Mouse (Mus musculus) hindbrain, embryonic 13.5 days (tissue): ENCODE measurements around the gene Zmym2. TPM values are rescaled to one million over a fixed set of nuclear protein-coding genes. Genes with fewer than 3 reads are reported as not detected.
"Not testable (repeated sequence)": the region's sequence is repeated elsewhere in the genome, so short reads cannot be mapped to it uniquely, and the experiment has no call there.

ENCODE experiments used
- ATAC-seq: fragments of 200-750 bp; cut with Nextera tagmentation; 2 replicates; pipeline ENCODE4 v1.8.0; 2017; ENCODE audit warnings: moderate TSS enrichment; ENCODE audit not compliant: low FRiP score
- H3K27ac ChIP-seq: fragments of 300-500 bp; sonication (generic); 2 replicates; pipeline ENCODE4 v1.5.1; 2015; ENCODE audit warnings: inconsistent platforms, mild to moderate bottlenecking, moderate library complexity
- H3K27me3 ChIP-seq: fragments of 300-500 bp; sonication (generic); 2 replicates; pipeline ENCODE4 v1.6.1; 2015; ENCODE audit warnings: mild to moderate bottlenecking, inconsistent platforms
- H3K36me3 ChIP-seq: fragments of 300-500 bp; sonication (generic); 2 replicates; pipeline ENCODE4 v1.6.1; 2015; ENCODE audit warnings: mild to moderate bottlenecking, inconsistent platforms
- H3K4me1 ChIP-seq: fragments of 300-500 bp; sonication (generic); replicated peaks from 2 replicates; pipeline ENCODE4 v1.6.1; 2015; ENCODE audit warnings: inconsistent platforms
- H3K4me2 ChIP-seq: fragments of 300-500 bp; sonication (generic); 2 replicates; pipeline ENCODE4 v1.6.1; 2015; ENCODE audit warnings: inconsistent platforms, mild to moderate bottlenecking, moderate library complexity
- H3K4me3 ChIP-seq: fragments of 300-500 bp; sonication (generic); 2 replicates; pipeline ENCODE4 v1.5.1; 2015; ENCODE audit warnings: mild to moderate bottlenecking, inconsistent platforms
- H3K9ac ChIP-seq: fragments of 300-500 bp; sonication (generic); 2 replicates; pipeline ENCODE4 v1.6.1; 2015; ENCODE audit warnings: mild to moderate bottlenecking, inconsistent platforms
- H3K9me3 ChIP-seq: fragments of 300-500 bp; sonication (generic); 2 replicates; pipeline ENCODE4 v1.6.1; 2016; ENCODE audit warnings: inconsistent platforms
- WGBS: fragments of 180-500 bp; shearing (Covaris S2); methylation state at CpG from one replicate; pipeline ENCODE4 v1.1.7; 2015; 5-methylcytosine and 5-hydroxymethylcytosine counted together
- polyA plus RNA-seq: library from polyadenylated mRNA; unstranded; fragments of >200 nt; fragmentation: Nextera tagmentation; extraction: Ambion mirVana; gene quantifications from 2 replicates; pipeline ENCODE4 v1.2.1, GENCODE M21; 2015

Gene Zmym2
- 70.1 and 77.0 TPM in 2 replicates for polyA plus RNA-seq

GRCm38 (mm10) chr14:56886594-56887513, at the start of gene Zmym2:
TSS of gene Zmym2 (plus strand) at chr14:56886653.
- peak within 1 kb of the TSS; percentile 62 for H3K4me2 ChIP-seq
- peak; percentile 18 for ATAC-seq

GRCm38 (mm10) chr14:56844033-56844432, 42.4 kb upstream of the Zmym2 start:
- Histone ChIP-seq H3K4me1 (no peaks in the 10 kb centered on the region), H3K36me3 (no peaks in the 10 kb centered on the region), H3K27me3 (no peaks in the 10 kb centered on the region), H3K4me3 (no peak overlapping the region), H3K27ac (no peak overlapping the region), H3K4me2 (no peak overlapping the region), H3K9me3 (no peaks in the 10 kb centered on the region), H3K9ac (no peak overlapping the region)
- WGBS = 49% methylated on average over 4 of the region's 4 CpGs
- no peak for ATAC-seq

More at GRCm38 (mm10) chr14:56886594-56887513, at the start of gene Zmym2:
- peak within 1 kb of the TSS; percentile 95 for H3K9ac ChIP-seq
- H3K36me3 ChIP-seq, H3K27me3 ChIP-seq, H3K9me3 ChIP-seq: not testable (repeated sequence)
- peak within 1 kb of the TSS; percentile 63 for H3K4me3 ChIP-seq
- H3K4me1 ChIP-seq = peaks cover 27% of the 10 kb centered on the region
- under 1% methylated on average over 32 of the region's 87 CpGs for WGBS
- peak within 1 kb of the TSS; percentile 99 for H3K27ac ChIP-seq

GRCm38 (mm10) chr14:56844507-56844906, 41.9 kb upstream of the Zmym2 start:
- ATAC-seq = peak; percentile 81
- H3K27me3 ChIP-seq = no peaks in the 10 kb centered on the region

GRCm38 (mm10) chr14:56848322-56848721, 38.1 kb upstream of the Zmym2 start:
- Histone ChIP-seq H3K27ac (no peak overlapping the region), H3K9ac (no peak overlapping the region), H3K9me3 (0 out of 2 replicates have a peak, but pooled peaks cover 10% of the 10 kb centered on the region), H3K4me1 (no peaks in the 10 kb centered on the region), H3K4me2 (no peak overlapping the region), H3K4me3 (no peak overlapping the region), H3K36me3 (no peaks in the 10 kb centered on the region), H3K27me3 (no peaks in the 10 kb centered on the region)
- ATAC-seq = no peak
- 72% methylated on average over 2 of the region's 2 CpGs for WGBS

More at GRCm38 (mm10) chr14:56844507-56844906, 41.9 kb upstream of the Zmym2 start:
- no peaks in the 10 kb centered on the region for H3K9me3 ChIP-seq
- no peak overlapping the region for H3K9ac ChIP-seq
- H3K4me1 ChIP-seq = no peaks in the 10 kb centered on the region
- WGBS = 10% methylated on average over 2 of the region's 2 CpGs
- no peak overlapping the region for H3K4me3 ChIP-seq
- H3K4me2 ChIP-seq = no peak overlapping the region
- H3K27ac ChIP-seq = no peak overlapping the region
- no peaks in the 10 kb centered on the region for H3K36me3 ChIP-seq

GRCm38 (mm10) chr14:56849681-56850080, 36.8 kb upstream of the Zmym2 start:
- H3K9ac ChIP-seq = no peak overlapping the region
- ATAC-seq = no peak
- H3K36me3 ChIP-seq = no peaks in the 10 kb centered on the region
- H3K27ac ChIP-seq = no peak overlapping the region
- no peak overlapping the region for H3K4me2 ChIP-seq
- H3K9me3 ChIP-seq = peaks cover 21% of the 10 kb centered on the region
- WGBS = 71% methylated on average over 2 of the region's 2 CpGs
- no peaks in the 10 kb centered on the region for H3K27me3 ChIP-seq
- no peak overlapping the region for H3K4me3 ChIP-seq
- H3K4me1 ChIP-seq = no peaks in the 10 kb centered on the region

GRCm38 (mm10) chr14:56864041-56864440, 22.4 kb upstream of the Zmym2 start:
- Histone ChIP-seq H3K9ac (no peak overlapping the region), H3K9me3 (no peaks in the 10 kb centered on the region), H3K27me3 (peaks cover 39% of the 10 kb centered on the region), H3K36me3 (no peaks in the 10 kb centered on the region), H3K27ac (no peak overlapping the region), H3K4me3 (no peak overlapping the region), H3K4me2 (no peak overlapping the region), H3K4me1 (peaks cover 5% of the 10 kb centered on the region; the same call in 1 of the 2 replicates)
- no peak for ATAC-seq
- 71% methylated on average over 8 of the region's 8 CpGs for WGBS

GRCm38 (mm10) chr14:56864641-56865040, 21.8 kb upstream of the Zmym2 start:
- Histone ChIP-seq H3K36me3 (no peaks in the 10 kb centered on the region), H3K9me3 (no peaks in the 10 kb centered on the region), H3K4me1 (peaks cover 5% of the 10 kb centered on the region; the same call in 1 of the 2 replicates), H3K4me3 (peak overlapping the region; percentile 33), H3K27ac (no peak overlapping the region), H3K4me2 (peak overlapping the region; percentile 54), H3K27me3 (peaks cover 39% of the 10 kb centered on the region), H3K9ac (0 out of 2 replicates have a peak overlapping the region, but pooled peaks have one; percentile 13)
- no peak for ATAC-seq
- WGBS = 4% methylated on average over 13 of the region's 13 CpGs

- peak overlapping the region; percentile 54 for H3K4me2 ChIP-seq
- H3K27ac ChIP-seq, H3K4me1 ChIP-seq, H3K36me3 ChIP-seq, H3K9me3 ChIP-seq, ATAC-seq: not testable (repeated sequence)
- H3K27me3 ChIP-seq = peaks cover 39% of the 10 kb centered on the region
- WGBS = 4% methylated on average over 30 of the region's 30 CpGs
- H3K4me3 ChIP-seq = peak overlapping the region; percentile 33
- H3K9ac ChIP-seq = 0 out of 2 replicates have a peak overlapping the region, but pooled peaks have one; percentile 13
These were observed 21.3 kb upstream of the Zmym2 start for GRCm38 (mm10) chr14:56865112-56865511.

- no peaks in the 10 kb centered on the region for H3K4me1 ChIP-seq
- no peaks in the 10 kb centered on the region for H3K36me3 ChIP-seq
- no peaks in the 10 kb centered on the region for H3K27me3 ChIP-seq
- H3K4me3 ChIP-seq = no peak overlapping the region
- H3K4me2 ChIP-seq = no peak overlapping the region
- 0 out of 2 replicates have a peak, but pooled peaks cover 4% of the 10 kb centered on the region for H3K9me3 ChIP-seq
- H3K9ac ChIP-seq = no peak overlapping the region
- H3K27ac ChIP-seq = no peak overlapping the region
- 84% methylated on average over 5 of the region's 5 CpGs for WGBS
- ATAC-seq = no peak
These were observed 12.9 kb upstream of the Zmym2 start for GRCm38 (mm10) chr14:56873525-56873924.

GRCm38 (mm10) chr14:56875586-56876159, 10.8 kb upstream of the Zmym2 start:
- 0 out of 2 replicates have a peak, but pooled peaks cover 4% of the 10 kb centered on the region for H3K9me3 ChIP-seq
- no peak for ATAC-seq
- no peaks in the 10 kb centered on the region for H3K36me3 ChIP-seq
- no peak overlapping the region for H3K4me3 ChIP-seq
- H3K27me3 ChIP-seq = no peaks in the 10 kb centered on the region
- H3K4me1 ChIP-seq = no peaks in the 10 kb centered on the region
- H3K9ac ChIP-seq = no peak overlapping the region
- H3K4me2 ChIP-seq = no peak overlapping the region
- H3K27ac ChIP-seq = no peak overlapping the region

GRCm38 (mm10) chr14:56881271-56881670, 5.2 kb upstream of the Zmym2 start:
- Histone ChIP-seq H3K9ac (no peak overlapping the region), H3K36me3 (no peaks in the 10 kb centered on the region), H3K27me3 (no peaks in the 10 kb centered on the region), H3K9me3 (no peaks in the 10 kb centered on the region), H3K4me3 (no peak overlapping the region), H3K4me1 (no peaks in the 10 kb centered on the region), H3K4me2 (no peak overlapping the region), H3K27ac (no peak overlapping the region)
- ATAC-seq = no peak
- WGBS = 75% methylated on average over 3 of the region's 3 CpGs

- 97% methylated on average over 1 of the region's 1 CpGs for WGBS
- no peak for ATAC-seq
- no peaks in the 10 kb centered on the region for H3K36me3 ChIP-seq
These were observed 3.0 kb upstream of the Zmym2 start for GRCm38 (mm10) chr14:56883431-56883830.

More at GRCm38 (mm10) chr14:56883431-56883830, 3.0 kb upstream of the Zmym2 start:
- no peak overlapping the region for H3K4me3 ChIP-seq
- H3K9ac ChIP-seq = no peak overlapping the region
- no peaks in the 10 kb centered on the region for H3K9me3 ChIP-seq
- no peak overlapping the region for H3K27ac ChIP-seq
- peaks cover 5% of the 10 kb centered on the region for H3K4me1 ChIP-seq
- H3K27me3 ChIP-seq = no peaks in the 10 kb centered on the region
- no peak overlapping the region for H3K4me2 ChIP-seq
